Mouse (Mus musculus) thymus, adult 2 months (tissue): ENCODE measurements at regions not wholly inside any gene's neighbourhood (a gene's known extent, or its start where the extent isn't known, plus 50 kb on each side); places are given as distances from the start of the nearest gene placed in this dataset.
"Not testable (repeated sequence)": the region's sequence is repeated elsewhere in the genome, so short reads cannot be mapped to it uniquely, and the experiment has no call there.

Experiments
- DNase-seq: peaks from one replicate; pipeline ENCODE4 v3.0.0; 2021
- H3K27ac ChIP-seq: fragments of 200-500 bp; 2 replicates; pipeline ENCODE4 v1.5.1; 2012; ENCODE audit warnings: low read length, control low read depth; ENCODE audit not compliant: control insufficient read depth, insufficient read depth
- H3K27me3 ChIP-seq: fragments of 200-500 bp; 2 replicates; pipeline ENCODE4 v1.6.1; 2012; ENCODE audit warnings: mild to moderate bottlenecking, low read length, moderate library complexity, mixed read lengths; ENCODE audit not compliant: control insufficient read depth, insufficient read depth
- H3K36me3 ChIP-seq: fragments of 200-500 bp; 2 replicates; pipeline ENCODE4 v1.6.1; 2012; ENCODE audit warnings: mild to moderate bottlenecking, low read length, moderate library complexity; ENCODE audit not compliant: control insufficient read depth, insufficient read depth
- H3K4me1 ChIP-seq: fragments of 200-500 bp; replicated peaks from 2 replicates; pipeline ENCODE4 v1.6.1; 2012; ENCODE audit warnings: low read length; ENCODE audit not compliant: control insufficient read depth, insufficient read depth
- H3K4me3 ChIP-seq: fragments of 200-500 bp; 2 replicates; pipeline ENCODE4 v1.5.1; 2012; ENCODE audit warnings: mild to moderate bottlenecking, low read length, control low read depth, moderate library complexity; ENCODE audit not compliant: control insufficient read depth, insufficient read depth
- CTCF ChIP-seq: fragments of 200-500 bp; IDR thresholded peaks from 2 replicates; pipeline ENCODE4 v1.5.1; 2012; ENCODE audit warnings: mild to moderate bottlenecking, control low read depth, low read length, moderate library complexity, borderline replicate concordance; ENCODE audit not compliant: control insufficient read depth, poor library complexity, insufficient read depth; ENCODE audit errors: extremely low read depth
- POLR2A ChIP-seq: fragments of 200-500 bp; IDR thresholded peaks from 2 replicates; pipeline ENCODE4 v1.6.1; 2012; ENCODE audit warnings: mild to moderate bottlenecking, low read length, control low read depth, moderate library complexity; ENCODE audit not compliant: control insufficient read depth, poor library complexity, insufficient read depth; ENCODE audit errors: extremely low read depth
- WGBS: fragments of 180-500 bp; shearing (Covaris S2); methylation state at CpG from one replicate; pipeline ENCODE4 v1.1.7; 2018; 5-methylcytosine and 5-hydroxymethylcytosine counted together

DNA sequence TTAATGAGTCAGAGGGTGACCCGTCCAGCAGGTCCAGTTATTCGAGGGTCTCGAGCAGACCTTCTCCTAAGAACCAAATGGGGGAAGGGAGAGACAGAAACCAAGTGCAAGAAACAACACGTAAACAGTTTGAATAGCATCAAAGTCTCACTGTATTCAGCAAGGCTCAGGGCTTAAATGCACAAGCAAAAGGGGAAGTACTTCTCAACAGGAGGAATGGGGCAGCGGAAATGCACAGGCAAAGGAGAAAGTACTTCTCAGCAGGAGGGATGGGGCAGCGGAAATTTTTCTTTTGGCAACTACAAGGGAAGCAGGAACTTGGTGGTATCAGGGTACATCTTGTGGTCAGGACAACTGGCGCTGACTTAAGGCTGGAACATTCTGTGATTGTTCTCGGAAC, 330.6 kb downstream of the 9430069I07Rik start:
- not testable (repeated sequence) for H3K4me3 ChIP-seq, DNase-seq, H3K27me3 ChIP-seq, H3K4me1 ChIP-seq, H3K27ac ChIP-seq, H3K36me3 ChIP-seq
- WGBS, result 91% methylated on average over 8 of the region's 8 CpGs

- DNase-seq, result no peak
- H3K4me3 ChIP-seq, result no peak overlapping the region
- no peak overlapping the region for H3K27ac ChIP-seq
- H3K4me1 ChIP-seq, result no peaks in the 10 kb centered on the region
- no peaks in the 10 kb centered on the region for H3K36me3 ChIP-seq
- H3K27me3 ChIP-seq, result no peaks in the 10 kb centered on the region
- no peak for TF ChIP-seq CTCF
- no peak for TF ChIP-seq POLR2A
- WGBS, result 97% methylated on average over 2 of the region's 2 CpGs
Observed at GRCm38 (mm10) chr15:34025396-34025795, 332.3 kb downstream of the 9430069I07Rik start.

GRCm38 (mm10) chr15:34021857-34022256, 335.8 kb downstream of the 9430069I07Rik start:
- 49% methylated on average over 11 of the region's 11 CpGs for WGBS
- TF ChIP-seq CTCF (0 out of 2 replicates have a peak, but pooled peaks have one; percentile 25), POLR2A (no peak)
- DNase-seq, result peak; percentile 55
- Histone ChIP-seq H3K36me3 (no peaks in the 10 kb centered on the region), H3K4me3 (no peak overlapping the region), H3K4me1 (no peaks in the 10 kb centered on the region), H3K27me3 (no peaks in the 10 kb centered on the region), H3K27ac (no peak overlapping the region)

DNA sequence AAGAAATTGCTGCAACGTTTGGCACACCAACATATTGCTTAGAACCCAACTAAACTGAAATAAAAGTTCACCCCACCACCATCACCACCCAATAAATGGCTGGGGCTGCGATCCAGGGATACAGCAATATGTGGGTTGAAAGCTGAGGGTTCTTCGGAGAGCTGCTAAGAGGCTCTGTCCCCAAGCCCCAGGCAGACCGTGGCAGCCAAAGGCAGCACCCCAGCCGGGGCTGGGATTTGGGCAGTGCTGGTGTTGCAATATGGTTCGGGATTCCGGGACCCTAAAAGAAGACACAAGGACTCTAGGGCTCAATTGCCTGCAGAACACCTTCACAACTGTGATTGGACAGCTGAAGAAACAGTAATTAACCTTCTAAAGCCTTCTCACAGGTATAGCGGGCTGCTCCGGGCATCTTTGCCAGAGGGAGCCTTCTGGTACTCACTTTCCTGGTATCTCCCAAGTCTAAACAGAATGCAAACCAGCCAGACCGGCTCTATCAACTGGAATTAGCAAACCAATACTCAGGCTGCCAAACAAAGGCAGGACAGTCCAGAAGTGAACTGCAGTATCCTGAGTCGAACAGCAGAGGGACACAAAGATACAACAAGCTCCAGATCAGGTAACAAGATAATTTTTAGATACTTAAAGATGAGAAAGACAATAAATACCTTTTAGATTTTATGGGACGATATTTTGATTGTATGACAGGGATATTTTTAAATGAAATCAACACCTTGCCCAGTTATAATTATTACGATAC, 341.1 kb downstream of the 9430069I07Rik start:
- DNase-seq, result no peak
- Histone ChIP-seq H3K27ac (no peak overlapping the region), H3K27me3 (no peaks in the 10 kb centered on the region), H3K4me1 (no peaks in the 10 kb centered on the region), H3K4me3 (no peak overlapping the region), H3K36me3 (no peaks in the 10 kb centered on the region)
- TF ChIP-seq CTCF (no peak), POLR2A (no peak)
- WGBS, result 65% methylated on average over 13 of the region's 13 CpGs

DNA sequence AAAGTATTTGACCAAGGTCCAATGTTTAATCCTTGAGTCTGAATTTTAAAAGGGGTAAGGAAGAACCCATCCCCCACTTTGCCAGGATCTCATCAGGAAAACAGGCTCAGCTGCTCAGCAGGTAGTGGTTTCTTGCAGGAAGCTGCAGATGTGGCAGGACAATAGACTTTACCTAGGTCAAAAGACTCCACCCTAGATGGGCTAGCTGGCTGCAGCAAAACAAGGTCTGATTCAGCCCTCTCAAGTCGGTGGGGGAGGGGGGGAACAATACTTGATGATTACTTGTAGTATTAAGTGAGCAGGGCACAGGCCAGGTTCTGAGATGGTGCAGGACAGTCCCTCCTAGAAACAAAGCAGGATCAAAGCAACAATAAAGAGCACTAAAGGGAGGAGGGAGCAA, 349.1 kb downstream of the 9430069I07Rik start:
- 66% methylated on average over 1 of the region's 1 CpGs for WGBS
- no peak overlapping the region for H3K4me3 ChIP-seq
- no peaks in the 10 kb centered on the region for H3K4me1 ChIP-seq
- no peaks in the 10 kb centered on the region for H3K36me3 ChIP-seq
- no peak overlapping the region for H3K27ac ChIP-seq
- no peaks in the 10 kb centered on the region for H3K27me3 ChIP-seq
- no peak for DNase-seq
- TF ChIP-seq POLR2A (no peak), CTCF (no peak)

DNA sequence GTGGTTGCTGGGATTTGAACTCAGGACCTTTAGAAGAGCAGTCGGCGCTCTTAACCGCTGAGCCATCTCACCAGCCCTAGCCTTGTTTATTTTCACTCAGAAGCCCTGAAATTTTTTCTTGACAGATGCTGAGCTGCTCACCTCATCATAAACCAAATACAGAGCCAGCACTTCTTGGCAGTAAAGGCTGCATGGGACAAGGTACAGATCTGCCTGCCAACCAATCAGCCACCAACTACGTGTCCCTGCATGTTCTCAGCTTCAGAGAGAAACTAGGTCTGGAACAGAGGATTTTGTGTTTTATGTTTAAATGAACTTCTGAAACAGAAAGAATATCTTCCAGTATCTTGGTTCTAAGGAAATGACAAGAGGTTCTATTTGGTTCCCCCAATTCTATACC, 365.3 kb downstream of the 9430069I07Rik start:
- H3K4me1 ChIP-seq, result no peaks in the 10 kb centered on the region
- no peak overlapping the region for H3K27ac ChIP-seq
- DNase-seq, result no peak
- no peak overlapping the region for H3K4me3 ChIP-seq
- TF ChIP-seq POLR2A (no peak), CTCF (no peak)
- no peaks in the 10 kb centered on the region for H3K36me3 ChIP-seq
- H3K27me3 ChIP-seq, result no peaks in the 10 kb centered on the region
- 87% methylated on average over 4 of the region's 4 CpGs for WGBS

DNA sequence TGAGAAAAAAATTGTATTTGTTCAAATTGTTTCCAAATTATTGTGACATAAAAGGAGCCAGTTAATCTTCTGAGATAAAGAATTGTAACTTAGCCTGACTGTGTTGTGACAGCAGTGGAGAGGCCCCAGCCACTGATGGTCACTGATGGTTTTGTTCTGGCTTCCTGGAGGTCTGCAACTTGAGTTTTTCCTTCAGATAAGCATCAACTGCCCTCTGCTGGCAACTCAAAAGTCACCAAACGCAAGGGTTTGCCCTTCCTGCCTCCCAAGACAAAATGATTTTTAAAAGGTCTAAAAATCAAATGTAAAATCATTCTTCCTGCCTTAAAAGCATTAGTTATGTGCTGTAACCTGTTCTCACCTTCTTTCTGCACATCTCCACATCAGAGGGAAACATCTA, 382.6 kb downstream of the 9430069I07Rik start:
- 12% methylated on average over 1 of the region's 1 CpGs for WGBS
- Histone ChIP-seq H3K4me3 (no peak overlapping the region), H3K4me1 (no peaks in the 10 kb centered on the region), H3K36me3 (no peaks in the 10 kb centered on the region), H3K27ac (no peak overlapping the region), H3K27me3 (no peaks in the 10 kb centered on the region)
- no peak for DNase-seq
- TF ChIP-seq CTCF, result no peak
- TF ChIP-seq POLR2A, result no peak
